In the genomic region with DNA sequence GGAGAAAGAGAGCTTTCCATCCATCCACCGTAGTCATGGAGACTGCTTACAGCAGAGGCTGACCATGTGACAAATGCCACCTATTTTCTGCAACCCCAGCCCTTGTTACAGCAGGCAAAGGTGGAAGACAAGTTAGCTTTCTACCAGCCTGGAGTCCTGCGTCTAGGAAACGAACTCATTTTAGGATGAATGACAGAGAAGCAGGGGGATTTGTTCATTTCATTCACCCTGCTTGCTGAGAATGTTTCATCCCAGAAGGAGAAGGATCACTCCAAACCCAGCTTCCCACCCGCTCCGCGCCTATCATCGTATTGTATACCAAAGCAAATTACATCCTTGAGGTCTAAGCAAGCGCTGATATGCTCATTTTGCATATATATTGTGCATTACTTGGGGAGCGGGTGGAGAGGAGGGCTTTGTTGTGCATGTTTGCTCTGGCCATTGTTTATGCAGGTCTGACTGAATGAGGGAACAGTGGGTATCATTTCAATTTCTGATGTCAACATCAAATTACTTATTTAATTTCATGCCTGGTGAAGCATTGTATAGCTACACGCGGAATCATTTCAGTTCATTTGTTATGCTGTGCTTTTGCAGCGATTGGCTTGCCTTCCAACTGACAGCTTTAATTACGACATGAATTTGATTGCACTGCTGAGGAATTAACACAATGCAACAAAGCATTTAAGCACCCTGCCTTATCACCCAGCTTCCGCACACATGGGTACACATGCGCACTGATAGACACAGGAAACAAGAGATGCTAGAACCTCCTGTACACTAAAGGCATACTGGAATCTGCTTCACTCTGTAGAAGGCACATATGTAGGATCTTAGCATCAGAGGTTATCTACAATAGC, we compare ENCODE assay signal across 12 mouse cellular contexts.
DNase-seq lines count a peak whose midpoint lies in the region; ATAC-seq and TF ChIP-seq lines count a peak whose summit lies in the region.
"Had no signal": no experiment of that assay in that cellular context is flagged by ENCODE, and none has a peak within 500 bp of the region (broad histone marks: within the 10 kb centered on the region; RNA-seq: fewer than 3 reads in every experiment).

No protein-coding gene starts in this region.

- TF ChIP-seq CTCF in intestine, postnatal 0 days (IDR thresholded peaks at IDR 0.05; ENCODE audit: low read depth) = no peak

- no peaks in the 10 kb centered on the region for H3K36me3 ChIP-seq in neural tube, embryonic 11.5 days (ENCODE audit: control insufficient read depth, insufficient read depth, low read length)
- no peaks in the 10 kb centered on the region for H3K36me3 ChIP-seq in hindbrain, embryonic 11.5 days (ENCODE audit: control insufficient read depth, insufficient read depth, low read length)
- no peaks in the 10 kb centered on the region for H3K36me3 ChIP-seq in midbrain, embryonic 14.5 days (ENCODE audit: control insufficient read depth, insufficient read depth, low read length)
- no peaks in the 10 kb centered on the region for H3K36me3 ChIP-seq in intestine, postnatal 0 days (ENCODE audit: control insufficient read depth, insufficient read depth)

- no peaks in the 10 kb centered on the region for H3K9me3 ChIP-seq in neural tube, embryonic 11.5 days (ENCODE audit: control insufficient read depth, low read length)
- H3K9me3 ChIP-seq in hindbrain, embryonic 11.5 days (ENCODE audit: control insufficient read depth, low read length) = no peaks in the 10 kb centered on the region
- no peaks in the 10 kb centered on the region for H3K9me3 ChIP-seq in midbrain, embryonic 14.5 days (ENCODE audit: control insufficient read depth, low read length)
- no peaks in the 10 kb centered on the region for H3K9me3 ChIP-seq in intestine, postnatal 0 days (ENCODE audit: control insufficient read depth)

- peak; percentile 24 for DNase-seq in neural tube, embryonic 11.5 days (ENCODE audit: low spot score)
- no peak for DNase-seq in neural tube, embryonic 10.5 days (ENCODE audit: extremely low spot score, low spot score)
- peak; percentile 23 for DNase-seq in hindbrain, embryonic 11.5 days (ENCODE audit: low spot score)
- peak; percentile 76 for DNase-seq in midbrain, embryonic 14.5 days
- no peak for DNase-seq in kidney, adult 18-20 months
- no peak for DNase-seq in cerebellum, adult 11 months
- DNase-seq: spleen, adult 18-20 months had no signal

- no peak for ATAC-seq in neural tube, embryonic 11.5 days (ENCODE audit: insufficient read depth, low FRiP score, low TSS enrichment)
- peak; percentile 69; the same call in 1 of the 2 replicates for ATAC-seq in hindbrain, embryonic 11.5 days (ENCODE audit: low FRiP score)
- ATAC-seq in midbrain, embryonic 14.5 days (ENCODE audit: low FRiP score, low TSS enrichment) = peak; percentile 63; the same call in 1 of the 2 replicates
- ATAC-seq in intestine, postnatal 0 days = no peak
- ATAC-seq: Patski had no signal

- no peak overlapping the region for H3K4me3 ChIP-seq in neural tube, embryonic 11.5 days (ENCODE audit: low read depth, low read length)
- no peak overlapping the region for H3K4me3 ChIP-seq in hindbrain, embryonic 11.5 days (ENCODE audit: low read depth, low read length)
- no peak overlapping the region for H3K4me3 ChIP-seq in midbrain, embryonic 14.5 days (replicated peaks; ENCODE audit: low read depth, low read length)
- no peak overlapping the region for H3K4me3 ChIP-seq in intestine, postnatal 0 days (ENCODE audit: low read depth, low read length)

- H3K27ac ChIP-seq in neural tube, embryonic 11.5 days (ENCODE audit: low read depth, low read length) = no peak overlapping the region
- H3K27ac ChIP-seq in hindbrain, embryonic 11.5 days (ENCODE audit: low read depth, low read length) = no peak overlapping the region
- peak overlapping the region; percentile 79 for H3K27ac ChIP-seq in midbrain, embryonic 14.5 days (replicated peaks; ENCODE audit: low read depth, low read length)
- no peak overlapping the region for H3K27ac ChIP-seq in intestine, postnatal 0 days (ENCODE audit: low read depth, low read length)
- H3K27ac ChIP-seq: kidney, postnatal 0 days had no signal

- no peaks in the 10 kb centered on the region for H3K27me3 ChIP-seq in neural tube, embryonic 11.5 days (ENCODE audit: control insufficient read depth, insufficient read depth, low read length)
- no peaks in the 10 kb centered on the region for H3K27me3 ChIP-seq in hindbrain, embryonic 11.5 days (ENCODE audit: control insufficient read depth, insufficient read depth, low read length)
- no peaks in the 10 kb centered on the region for H3K27me3 ChIP-seq in midbrain, embryonic 14.5 days (ENCODE audit: control insufficient read depth, insufficient read depth, low read length)
- no peaks in the 10 kb centered on the region for H3K27me3 ChIP-seq in intestine, postnatal 0 days (replicated peaks; ENCODE audit: control insufficient read depth, insufficient read depth, low read length)
- H3K27me3 ChIP-seq: CH12.LX had no signal

- no peaks in the 10 kb centered on the region for H3K4me1 ChIP-seq in neural tube, embryonic 11.5 days (ENCODE audit: control insufficient read depth, insufficient read depth, low read length)
- no peaks in the 10 kb centered on the region; the same call in 1 of the 2 replicates for H3K4me1 ChIP-seq in hindbrain, embryonic 11.5 days (replicated peaks; ENCODE audit: control insufficient read depth, insufficient read depth, low read length)
- H3K4me1 ChIP-seq in midbrain, embryonic 14.5 days (ENCODE audit: control insufficient read depth, insufficient read depth, low read length) = peaks cover 13% of the 10 kb centered on the region; the same call in 1 of the 2 replicates
- no peaks in the 10 kb centered on the region for H3K4me1 ChIP-seq in intestine, postnatal 0 days (replicated peaks; ENCODE audit: control insufficient read depth, insufficient read depth, low read length)

- no peak overlapping the region for H3K4me2 ChIP-seq in neural tube, embryonic 11.5 days (ENCODE audit: low read depth)
- no peak overlapping the region for H3K4me2 ChIP-seq in hindbrain, embryonic 11.5 days (replicated peaks; ENCODE audit: low read depth, low read length)
- peak overlapping the region; percentile 22 for H3K4me2 ChIP-seq in midbrain, embryonic 14.5 days (ENCODE audit: low read length)
- H3K4me2 ChIP-seq in intestine, postnatal 0 days (replicated peaks; ENCODE audit: low read depth) = no peak overlapping the region
- H3K4me2 ChIP-seq: liver, embryonic 11.5 days had no signal

- H3K9ac ChIP-seq in neural tube, embryonic 11.5 days (ENCODE audit: low read length) = no peak overlapping the region
- H3K9ac ChIP-seq in hindbrain, embryonic 11.5 days (ENCODE audit: low read depth, low read length) = no peak overlapping the region
- no peak overlapping the region; the same call in 1 of the 2 replicates for H3K9ac ChIP-seq in midbrain, embryonic 14.5 days (replicated peaks; ENCODE audit: low read length)
- no peak overlapping the region for H3K9ac ChIP-seq in intestine, postnatal 0 days (ENCODE audit: low read depth, low read length)

- 75% methylated on average over 15 of the region's 15 CpGs for WGBS in neural tube, embryonic 11.5 days
- 59% methylated on average over 15 of the region's 15 CpGs for WGBS in hindbrain, embryonic 11.5 days
- 22% methylated on average over 15 of the region's 15 CpGs for WGBS in midbrain, embryonic 14.5 days
- WGBS in intestine, postnatal 0 days = 92% methylated on average over 15 of the region's 15 CpGs

Comparison
In these comparisons a context has a peak if more than half of its experiments do, and no peak if none do; other contexts are left out.
1. DNase-seq: peak in neural tube, embryonic 11.5 days (single experiment), hindbrain, embryonic 11.5 days (single experiment) and midbrain, embryonic 14.5 days (single experiment); none in neural tube, embryonic 10.5 days (single experiment), kidney, adult 18-20 months (single experiment) and cerebellum, adult 11 months (single experiment).
2. ATAC-seq: peak in hindbrain, embryonic 11.5 days (single experiment) and midbrain, embryonic 14.5 days (single experiment); none in neural tube, embryonic 11.5 days (single experiment) and intestine, postnatal 0 days (single experiment).